Mouse (Mus musculus) kidney, adult 2 months (tissue): Measurements from ENCODE around the gene Zbed3.

Experiments
- CTCF ChIP-seq: fragments of 200-500 bp; conservative IDR thresholded peaks from 2 replicates; pipeline ENCODE4 v1.5.1; 2011; ENCODE audit warnings: low read depth, mild to moderate bottlenecking, control low read depth, low read length, moderate library complexity, mixed read lengths; ENCODE audit not compliant: insufficient read depth, insufficient read length
- POLR2A ChIP-seq: fragments of 200-500 bp; IDR thresholded peaks from one replicate; pipeline ENCODE4 v1.6.1; 2011; ENCODE audit warnings: low read depth, low read length, control low read depth

DNA sequence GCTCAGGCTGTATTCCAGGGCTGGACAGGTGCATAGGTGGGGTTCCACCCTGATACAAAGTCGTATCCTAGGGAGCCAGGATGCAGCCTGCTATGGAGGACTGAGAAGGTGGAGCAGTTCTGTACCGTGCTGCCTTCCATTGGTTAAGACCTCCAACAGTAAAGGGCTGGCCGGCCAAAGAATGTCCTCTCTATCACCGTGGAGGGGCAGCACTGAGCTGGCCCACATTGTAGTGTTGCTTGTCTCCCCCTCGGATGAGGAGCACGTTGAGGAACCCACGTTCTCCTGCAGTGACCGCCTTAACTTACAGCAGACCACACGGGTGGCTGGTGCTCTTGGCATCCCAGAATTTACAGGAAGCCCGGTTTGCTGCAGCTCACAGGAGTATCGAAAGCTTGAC lies 7.1 kb downstream of the Zbed3 start:
- TF ChIP-seq CTCF (no peak), POLR2A (no peak)
